Mouse (Mus musculus): ENCODE measurements around the gene BC003965. TPM values are rescaled to one million over a fixed set of nuclear protein-coding genes. Genes with fewer than 3 reads are reported as not detected.
"Not testable (repeated sequence)": the region's sequence is repeated elsewhere in the genome, so short reads cannot be mapped to it uniquely, and the experiment has no call there.

BC003965 gene
- polyA plus RNA-seq, 1 experiment from 2014 or later, result 33.8 TPM

GRCm38 (mm10) chr17:25222951-25223601 is 38.7 kb downstream of the BC003965 start:
- Histone ChIP-seq H3K4me1 (ENCODE audit: control insufficient read depth, insufficient read depth, low read depth, low read length) (peaks cover 9% of the 10 kb centered on the region), H3K9me3 (ENCODE audit: control insufficient read depth, low read length) (no peaks in the 10 kb centered on the region), H3K4me3 (ENCODE audit: low read length) (peak overlapping the region; percentile 33), H3K4me2 (ENCODE audit: low read length) (peak overlapping the region; percentile 47), H3K27ac (ENCODE audit: low read depth, low read length) (no peak overlapping the region; the same call in none of the 2 replicates), H3K36me3 (ENCODE audit: control insufficient read depth, insufficient read depth, low read length) (peaks cover 6% of the 10 kb centered on the region), H3K27me3 (replicated peaks; ENCODE audit: control insufficient read depth, insufficient read depth, low read length) (no peaks in the 10 kb centered on the region), H3K9ac (ENCODE audit: low read depth, low read length) (no peak overlapping the region)
- ATAC-seq, result no peak
- WGBS, result 42% methylated on average over 6 of the region's 6 CpGs

GRCm38 (mm10) chr17:25224586-25225222 is 40.4 kb downstream of the BC003965 start:
- no peak overlapping the region for H3K9ac ChIP-seq (ENCODE audit: low read depth, low read length)
- no peaks in the 10 kb centered on the region for H3K27me3 ChIP-seq (replicated peaks; ENCODE audit: control insufficient read depth, insufficient read depth, low read length)
- H3K4me1 ChIP-seq (ENCODE audit: control insufficient read depth, insufficient read depth, low read depth, low read length), result peaks cover 9% of the 10 kb centered on the region
- no peak overlapping the region for H3K4me2 ChIP-seq (ENCODE audit: low read length)
- 88% methylated on average over 7 of the region's 7 CpGs for WGBS
- no peak overlapping the region for H3K27ac ChIP-seq (ENCODE audit: low read depth, low read length)
- H3K36me3 ChIP-seq (ENCODE audit: control insufficient read depth, insufficient read depth, low read length), result no peaks in the 10 kb centered on the region
- ATAC-seq, result no peak
- H3K9me3 ChIP-seq (ENCODE audit: control insufficient read depth, low read length), result no peaks in the 10 kb centered on the region
- no peak overlapping the region for H3K4me3 ChIP-seq (ENCODE audit: low read length)

- Histone ChIP-seq H3K36me3 (ENCODE audit: control insufficient read depth, insufficient read depth, low read length) (no peaks in the 10 kb centered on the region), H3K27me3 (replicated peaks; ENCODE audit: control insufficient read depth, insufficient read depth, low read length) (no peaks in the 10 kb centered on the region), H3K4me1 (ENCODE audit: control insufficient read depth, insufficient read depth, low read depth, low read length) (peaks cover 9% of the 10 kb centered on the region), H3K9ac (ENCODE audit: low read depth, low read length) (no peak overlapping the region), H3K4me2 (ENCODE audit: low read length) (no peak overlapping the region), H3K4me3 (ENCODE audit: low read length) (no peak overlapping the region), H3K27ac (ENCODE audit: low read depth, low read length) (no peak overlapping the region), H3K9me3 (ENCODE audit: control insufficient read depth, low read length) (no peaks in the 10 kb centered on the region)
- 98% methylated on average over 4 of the region's 4 CpGs for WGBS
- ATAC-seq, result no peak
Measured at GRCm38 (mm10) chr17:25225659-25226058, 41.3 kb downstream of the BC003965 start.

- H3K4me2 ChIP-seq (ENCODE audit: low read length), result no peak overlapping the region
- no peak overlapping the region for H3K4me3 ChIP-seq (ENCODE audit: low read length)
- no peaks in the 10 kb centered on the region for H3K9me3 ChIP-seq (ENCODE audit: control insufficient read depth, low read length)
- no peaks in the 10 kb centered on the region for H3K4me1 ChIP-seq (ENCODE audit: control insufficient read depth, insufficient read depth, low read depth, low read length)
- H3K27ac ChIP-seq (ENCODE audit: low read depth, low read length), result no peak overlapping the region
- H3K27me3 ChIP-seq (replicated peaks; ENCODE audit: control insufficient read depth, insufficient read depth, low read length), result no peaks in the 10 kb centered on the region
- WGBS, result 88% methylated on average over 5 of the region's 5 CpGs
- ATAC-seq, result no peak
- no peak overlapping the region for H3K9ac ChIP-seq (ENCODE audit: low read depth, low read length)
- H3K36me3 ChIP-seq (ENCODE audit: control insufficient read depth, insufficient read depth, low read length), result peaks cover 6% of the 10 kb centered on the region
Measured at GRCm38 (mm10) chr17:25227991-25228390, 43.6 kb downstream of the BC003965 start.

- H3K9me3 ChIP-seq (ENCODE audit: control insufficient read depth, low read length); H3K27ac ChIP-seq (ENCODE audit: low read depth, low read length); H3K4me1 ChIP-seq (ENCODE audit: control insufficient read depth, insufficient read depth, low read depth, low read length); H3K4me2 ChIP-seq (ENCODE audit: low read length); H3K4me3 ChIP-seq (ENCODE audit: low read length); H3K27me3 ChIP-seq (replicated peaks; ENCODE audit: control insufficient read depth, insufficient read depth, low read length); H3K9ac ChIP-seq (ENCODE audit: low read depth, low read length): not testable (repeated sequence)
- 77% methylated on average over 13 of the region's 17 CpGs for WGBS
- H3K36me3 ChIP-seq (ENCODE audit: control insufficient read depth, insufficient read depth, low read length), result peaks cover 15% of the 10 kb centered on the region
- peak; percentile 69; the same call in 1 of the 2 replicates for ATAC-seq
Measured at GRCm38 (mm10) chr17:25230014-25230655, 45.8 kb downstream of the BC003965 start.

- ATAC-seq, result no peak
- WGBS, result 84% methylated on average over 3 of the region's 3 CpGs
- H3K36me3 ChIP-seq (ENCODE audit: control insufficient read depth, insufficient read depth, low read length), result peaks cover 15% of the 10 kb centered on the region
Measured at GRCm38 (mm10) chr17:25230700-25231099, 46.3 kb downstream of the BC003965 start.

GRCm38 (mm10) chr17:25231621-25232020 is 47.3 kb downstream of the BC003965 start:
- H3K4me2 ChIP-seq (ENCODE audit: low read length); H3K27ac ChIP-seq (ENCODE audit: low read depth, low read length); H3K4me3 ChIP-seq (ENCODE audit: low read length); H3K27me3 ChIP-seq (replicated peaks; ENCODE audit: control insufficient read depth, insufficient read depth, low read length); H3K4me1 ChIP-seq (ENCODE audit: control insufficient read depth, insufficient read depth, low read depth, low read length); H3K9ac ChIP-seq (ENCODE audit: low read depth, low read length); H3K9me3 ChIP-seq (ENCODE audit: control insufficient read depth, low read length): not testable (repeated sequence)
- peak; percentile 84 for ATAC-seq
- peaks cover 15% of the 10 kb centered on the region for H3K36me3 ChIP-seq (ENCODE audit: control insufficient read depth, insufficient read depth, low read length)
- 93% methylated on average over 6 of the region's 11 CpGs for WGBS

More at GRCm38 (mm10) chr17:25230700-25231099, 46.3 kb downstream of the BC003965 start:
- Histone ChIP-seq H3K9me3 (ENCODE audit: control insufficient read depth, low read length) (no peaks in the 10 kb centered on the region), H3K27me3 (replicated peaks; ENCODE audit: control insufficient read depth, insufficient read depth, low read length) (no peaks in the 10 kb centered on the region), H3K9ac (ENCODE audit: low read depth, low read length) (no peak overlapping the region), H3K27ac (ENCODE audit: low read depth, low read length) (no peak overlapping the region), H3K4me2 (ENCODE audit: low read length) (no peak overlapping the region), H3K4me3 (ENCODE audit: low read length) (no peak overlapping the region), H3K4me1 (ENCODE audit: control insufficient read depth, insufficient read depth, low read depth, low read length) (no peaks in the 10 kb centered on the region)

- WGBS, result 86% methylated on average over 9 of the region's 9 CpGs
- no peaks in the 10 kb centered on the region for H3K27me3 ChIP-seq (replicated peaks; ENCODE audit: control insufficient read depth, insufficient read depth, low read length)
- H3K27ac ChIP-seq (ENCODE audit: low read depth, low read length), result no peak overlapping the region
- no peaks in the 10 kb centered on the region for H3K9me3 ChIP-seq (ENCODE audit: control insufficient read depth, low read length)
- H3K36me3 ChIP-seq (ENCODE audit: control insufficient read depth, insufficient read depth, low read length), result peaks cover 20% of the 10 kb centered on the region
- peaks cover 7% of the 10 kb centered on the region for H3K4me1 ChIP-seq (ENCODE audit: control insufficient read depth, insufficient read depth, low read depth, low read length)
- no peak overlapping the region for H3K9ac ChIP-seq (ENCODE audit: low read depth, low read length)
- no peak for ATAC-seq
- H3K4me3 ChIP-seq (ENCODE audit: low read length), result no peak overlapping the region
- no peak overlapping the region for H3K4me2 ChIP-seq (ENCODE audit: low read length)
Measured at GRCm38 (mm10) chr17:25235635-25236034, 51.3 kb downstream of the BC003965 start.
